Mouse (Mus musculus) myocyte (in vitro differentiated cells): Measurements from ENCODE around the gene Dgkz.

ENCODE experiments used
- E2F4 ChIP-seq: IDR thresholded peaks from one replicate; pipeline ENCODE4 v1.6.1; 2011; ENCODE audit warnings: mild to moderate bottlenecking, control low read depth, moderate library complexity; ENCODE audit not compliant: insufficient read depth
- MYOG ChIP-seq, 3 experiments: IDR thresholded peaks; one replicate each; pipeline ENCODE4 v1.6.1; 2011; ENCODE audit warnings: control low read depth in 2 of 3, low read depth in 2 of 3, mild to moderate bottlenecking in 2 of 3; ENCODE audit not compliant: insufficient read length in 2 of 3, control insufficient read depth in 1 of 3, insufficient read depth in 1 of 3
- POLR2A ChIP-seq: IDR thresholded peaks from one replicate; pipeline ENCODE4 v1.6.1; 2011; ENCODE audit warnings: low read depth, mild to moderate bottlenecking, control low read depth, moderate library complexity; ENCODE audit not compliant: insufficient read length
- POLR2AphosphoS2 ChIP-seq: IDR thresholded peaks from one replicate; pipeline ENCODE4 v1.6.1; 2011; ENCODE audit warnings: low read depth, control low read depth; ENCODE audit not compliant: insufficient read length
- TCF12 ChIP-seq: IDR thresholded peaks from one replicate; pipeline ENCODE4 v1.6.1; 2011; ENCODE audit warnings: mild to moderate bottlenecking, control low read depth; ENCODE audit not compliant: poor library complexity, insufficient read depth, severe bottlenecking

DNA sequence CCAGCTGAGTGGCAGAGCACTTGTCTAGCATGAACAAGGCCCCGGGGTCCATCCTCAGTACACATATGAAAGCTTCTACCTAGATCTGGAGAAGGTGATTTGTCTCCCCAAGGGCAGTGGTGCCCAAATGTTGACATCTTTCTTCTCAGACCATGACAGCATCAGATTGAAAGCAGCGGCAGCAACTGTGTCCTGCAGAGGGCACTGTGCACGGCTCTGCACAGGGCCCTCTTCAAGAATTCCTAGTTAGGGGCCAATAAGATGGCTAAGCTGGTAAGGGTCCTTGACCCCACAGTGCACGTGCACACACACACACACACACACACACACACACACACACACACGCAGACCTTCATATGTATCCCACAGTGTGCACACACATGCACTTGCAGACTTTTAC lies 39.2 kb upstream of the Dgkz start:
- TF ChIP-seq POLR2A (no peak), MYOG (IDR thresholded peaks at IDR 0.05; ENCODE audit: control insufficient read depth in 1 of 3, insufficient read depth in 1 of 3, insufficient read length in 2 of 3, low read depth in 2 of 3) (no peak), E2F4 (no peak), POLR2AphosphoS2 (no peak), TCF12 (no peak)
